Mouse (Mus musculus) cerebellum, postnatal 4 days (tissue): ENCODE measurements around the gene Snx19.

Source experiments
- DNase-seq, 2 experiments: peaks; one replicate each; pipeline ENCODE4 v3.0.0; 2022; ENCODE audit warnings: low spot score in 2 of 2, mixed read lengths in 1 of 2

Snx19 gene

GRCm38 (mm10) chr9:30482116-30482515 lies 55.2 kb downstream of the Snx19 start:
- no peak for DNase-seq

- no peak for DNase-seq
Measured at GRCm38 (mm10) chr9:30484183-30484582, 57.3 kb downstream of the Snx19 start.

- DNase-seq = no peak
Measured at GRCm38 (mm10) chr9:30485161-30485560, 58.3 kb downstream of the Snx19 start.

- no peak for DNase-seq
Measured at GRCm38 (mm10) chr9:30488384-30488783, 61.5 kb downstream of the Snx19 start.

- no peak for DNase-seq
Measured at GRCm38 (mm10) chr9:30494446-30494845, 67.5 kb downstream of the Snx19 start.

GRCm38 (mm10) chr9:30508966-30509365 lies 82.1 kb downstream of the Snx19 start:
- DNase-seq = no peak

- DNase-seq = no peak
Measured at GRCm38 (mm10) chr9:30515953-30516352, 89.0 kb downstream of the Snx19 start.
